Mouse (Mus musculus): Measurements from ENCODE around the gene Rhobtb1.

GRCm38 (mm10) chr10:69210006-69210405 lies 58.8 kb downstream of the Rhobtb1 start:
- no peak for TF ChIP-seq E2F4 (IDR thresholded peaks at IDR 0.05; ENCODE audit: insufficient read depth)
- TF ChIP-seq POLR2A (IDR thresholded peaks at IDR 0.05; ENCODE audit: insufficient read length, low read depth), result no peak
- no peak for TF ChIP-seq MAX (IDR thresholded peaks at IDR 0.05; ENCODE audit: low read depth)
- TF ChIP-seq MYOG (IDR thresholded peaks at IDR 0.05; ENCODE audit: control insufficient read depth in 1 of 3, insufficient read depth in 1 of 3, insufficient read length in 2 of 3, low read depth in 2 of 3), result no peak
- TF ChIP-seq POLR2AphosphoS2 (IDR thresholded peaks at IDR 0.05; ENCODE audit: insufficient read length, low read depth), result no peak
